ENCODE assay signal across 22 mouse cellular contexts in the genomic region with DNA sequence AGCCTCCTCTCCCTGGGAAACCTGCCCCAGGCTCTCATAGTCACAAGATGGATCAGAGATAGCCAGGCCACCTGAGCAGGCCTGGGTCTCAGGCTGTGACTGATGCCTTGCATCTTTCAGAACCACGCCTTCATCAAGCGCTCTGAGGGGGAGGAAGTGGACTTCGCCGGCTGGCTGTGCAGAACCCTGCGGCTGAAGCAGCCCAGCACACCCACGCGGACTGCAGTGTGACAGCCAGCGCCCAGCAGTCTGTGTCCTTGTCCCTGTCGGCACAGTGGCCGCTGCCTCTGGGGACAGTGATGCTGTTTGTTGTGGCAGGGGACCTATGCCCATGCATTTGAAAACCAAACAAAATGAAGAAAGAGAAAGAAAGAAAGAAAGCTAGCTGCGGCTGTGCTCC. TPM values are rescaled to one million over a fixed set of nuclear protein-coding genes. Genes with fewer than 3 reads are reported as not detected.
DNase-seq lines count a peak whose midpoint lies in the region; ATAC-seq and TF ChIP-seq lines count a peak whose summit lies in the region.
"Had no signal": no experiment of that assay in that cellular context is flagged by ENCODE, and none has a peak within 500 bp of the region (broad histone marks: within the 10 kb centered on the region; RNA-seq: fewer than 3 reads in every experiment).

No protein-coding gene starts in this region.

- no peaks in the 10 kb centered on the region for H3K27me3 ChIP-seq in intestine, postnatal 0 days (replicated peaks; ENCODE audit: control insufficient read depth, insufficient read depth, low read length)
- no peaks in the 10 kb centered on the region for H3K27me3 ChIP-seq in intestine, embryonic 15.5 days (replicated peaks)
- no peaks in the 10 kb centered on the region for H3K27me3 ChIP-seq in liver, embryonic 12.5 days (replicated peaks)
- no peaks in the 10 kb centered on the region for H3K27me3 ChIP-seq in liver, embryonic 11.5 days (replicated peaks; ENCODE audit: control insufficient read depth, insufficient read depth, low read length)
- H3K27me3 ChIP-seq in hindbrain, embryonic 10.5 days (ENCODE audit: insufficient read depth, poor library complexity, severe bottlenecking), result peaks cover 10% of the 10 kb centered on the region
- H3K27me3 ChIP-seq: heart, embryonic 13.5 days had no signal

- H3K36me3 ChIP-seq in intestine, postnatal 0 days (ENCODE audit: control insufficient read depth, insufficient read depth), result peaks cover 56% of the 10 kb centered on the region
- peaks cover 37% of the 10 kb centered on the region for H3K36me3 ChIP-seq in intestine, embryonic 15.5 days
- H3K36me3 ChIP-seq in liver, embryonic 12.5 days, result peaks cover 65% of the 10 kb centered on the region
- H3K36me3 ChIP-seq in liver, embryonic 11.5 days (ENCODE audit: control insufficient read depth, insufficient read depth, low read length), result peaks cover 56% of the 10 kb centered on the region
- H3K36me3 ChIP-seq in hindbrain, embryonic 10.5 days, result peaks cover 64% of the 10 kb centered on the region

- H3K4me1 ChIP-seq in intestine, postnatal 0 days (replicated peaks; ENCODE audit: control insufficient read depth, insufficient read depth, low read length), result no peaks in the 10 kb centered on the region
- peaks cover 10% of the 10 kb centered on the region for H3K4me1 ChIP-seq in intestine, embryonic 15.5 days (replicated peaks)
- peaks cover 42% of the 10 kb centered on the region for H3K4me1 ChIP-seq in liver, embryonic 12.5 days
- H3K4me1 ChIP-seq in liver, embryonic 11.5 days (replicated peaks; ENCODE audit: control insufficient read depth, insufficient read depth, low read length), result peaks cover 14% of the 10 kb centered on the region
- H3K4me1 ChIP-seq in hindbrain, embryonic 10.5 days (replicated peaks), result peaks cover 11% of the 10 kb centered on the region
- H3K4me1 ChIP-seq: forebrain, embryonic 13.5 days had no signal

- no peaks in the 10 kb centered on the region for H3K9me3 ChIP-seq in intestine, postnatal 0 days (ENCODE audit: control insufficient read depth)
- no peaks in the 10 kb centered on the region for H3K9me3 ChIP-seq in intestine, embryonic 15.5 days
- no peaks in the 10 kb centered on the region for H3K9me3 ChIP-seq in liver, embryonic 12.5 days (replicated peaks)
- no peaks in the 10 kb centered on the region for H3K9me3 ChIP-seq in liver, embryonic 11.5 days (ENCODE audit: control insufficient read depth, low read length)
- no peaks in the 10 kb centered on the region for H3K9me3 ChIP-seq in hindbrain, embryonic 10.5 days
- H3K9me3 ChIP-seq: embryonic facial prominence, embryonic 13.5 days; forebrain, embryonic 13.5 days; heart, embryonic 13.5 days; hindbrain, embryonic 12.5 days had no signal

- WGBS in intestine, postnatal 0 days, result 72% methylated on average over 11 of the region's 11 CpGs
- WGBS in intestine, embryonic 15.5 days, result 78% methylated on average over 11 of the region's 11 CpGs
- WGBS in liver, embryonic 12.5 days (ENCODE audit: insufficient replicate concordance), result 72% methylated on average over 11 of the region's 11 CpGs
- WGBS in liver, embryonic 11.5 days, result 82% methylated on average over 11 of the region's 11 CpGs
- 87% methylated on average over 11 of the region's 11 CpGs for WGBS in hindbrain, embryonic 10.5 days

- no peak overlapping the region for H3K4me2 ChIP-seq in intestine, postnatal 0 days (replicated peaks; ENCODE audit: low read depth)
- H3K4me2 ChIP-seq in intestine, embryonic 15.5 days (replicated peaks), result no peak overlapping the region
- no peak overlapping the region for H3K4me2 ChIP-seq in liver, embryonic 12.5 days
- H3K4me2 ChIP-seq in liver, embryonic 11.5 days, result no peak overlapping the region
- H3K4me2 ChIP-seq: embryonic facial prominence, embryonic 13.5 days; forebrain, embryonic 13.5 days; heart, embryonic 13.5 days; hindbrain, embryonic 12.5 days had no signal

- H3K4me3 ChIP-seq in intestine, postnatal 0 days (ENCODE audit: low read depth, low read length), result no peak overlapping the region
- H3K4me3 ChIP-seq in intestine, embryonic 15.5 days (replicated peaks), result no peak overlapping the region
- H3K4me3 ChIP-seq in liver, embryonic 12.5 days, result no peak overlapping the region
- H3K4me3 ChIP-seq in liver, embryonic 11.5 days (ENCODE audit: low read depth, low read length), result no peak overlapping the region
- H3K4me3 ChIP-seq in hindbrain, embryonic 10.5 days, result no peak overlapping the region
- H3K4me3 ChIP-seq: embryonic facial prominence, embryonic 13.5 days; forebrain, embryonic 13.5 days; heart, embryonic 13.5 days; hindbrain, embryonic 12.5 days had no signal

- peak overlapping the region; percentile 15; the same call in 1 of the 2 replicates for H3K27ac ChIP-seq in intestine, postnatal 0 days (ENCODE audit: low read depth, low read length)
- H3K27ac ChIP-seq in intestine, embryonic 15.5 days, result no peak overlapping the region
- H3K27ac ChIP-seq in liver, embryonic 12.5 days, result peak overlapping the region; percentile 16; the same call in 1 of the 2 replicates
- no peak overlapping the region for H3K27ac ChIP-seq in liver, embryonic 11.5 days (ENCODE audit: low read depth, low read length)
- no peak overlapping the region for H3K27ac ChIP-seq in hindbrain, embryonic 10.5 days
- H3K27ac ChIP-seq: embryonic facial prominence, embryonic 13.5 days; forebrain, embryonic 13.5 days; heart, embryonic 13.5 days; hindbrain, embryonic 12.5 days had no signal

- ATAC-seq in intestine, postnatal 0 days, result no peak
- ATAC-seq in intestine, embryonic 15.5 days, result no peak
- no peak for ATAC-seq in liver, embryonic 12.5 days
- no peak for ATAC-seq in liver, embryonic 11.5 days (replicated peaks; ENCODE audit: low FRiP score)
- ATAC-seq: forebrain, embryonic 13.5 days; forebrain, postnatal 0 days; hindbrain, embryonic 16.5 days; inflammation-experienced regulatory T-cells, adult 6 months had no signal

- no peak overlapping the region for H3K9ac ChIP-seq in intestine, postnatal 0 days (ENCODE audit: low read depth, low read length)
- H3K9ac ChIP-seq in intestine, embryonic 15.5 days, result no peak overlapping the region
- H3K9ac ChIP-seq in liver, embryonic 12.5 days, result no peak overlapping the region
- no peak overlapping the region for H3K9ac ChIP-seq in liver, embryonic 11.5 days (ENCODE audit: low read depth, low read length)
- H3K9ac ChIP-seq: embryonic facial prominence, embryonic 13.5 days; forebrain, embryonic 13.5 days; forebrain, postnatal 0 days; heart, embryonic 13.5 days; hindbrain, embryonic 12.5 days had no signal

- peak; percentile 73 for DNase-seq in adrenal gland, adult 2 months
- no peak for DNase-seq in adrenal gland, postnatal 4 days (ENCODE audit: low spot score in 2 of 2)
- DNase-seq in liver, embryonic 11.5 days (ENCODE audit: low spot score), result no peak
- peak; percentile 60 to 69 for DNase-seq in adrenal gland, postnatal 36 days
- DNase-seq in hindbrain, embryonic 10.5 days (ENCODE audit: low spot score), result no peak
- DNase-seq: cerebellum, adult 18-20 months; cerebellum, adult 9-11 months; cerebellum, postnatal 36 days; forebrain, postnatal 0 days; gastrocnemius, postnatal 36 days; heart, adult 11 months; heart, postnatal 36 days had no signal

- no peak for TF ChIP-seq CTCF in intestine, postnatal 0 days (IDR thresholded peaks at IDR 0.05; ENCODE audit: low read depth)

RNA-seq across cellular contexts. Expression of a gene that starts 11.5 kb away (rescaled TPM):
- 10 to 100 TPM; 62.9 to 80.9 TPM for total RNA-seq in adrenal gland, adult 2 months (2021)
- polyA plus RNA-seq in adrenal gland, adult 2 months (2012; rRNA removed), result 150 and 158 TPM in 2 replicates
- total RNA-seq in adrenal gland, postnatal 4 days (2021), result 10 to 100 TPM; 71.8 to 76.6 TPM
- polyA plus RNA-seq in intestine, postnatal 0 days (2015; fragmentation: Nextera tagmentation; extraction: Ambion mirVana), result 54.1 and 67.6 TPM in 2 replicates
- polyA plus RNA-seq in intestine, embryonic 15.5 days (2015; fragmentation: Nextera tagmentation; extraction: Ambion mirVana), result 52.5 and 53.0 TPM in 2 replicates
- polyA plus RNA-seq in liver, embryonic 12.5 days (2016; fragmentation: Nextera tagmentation; extraction: Ambion mirVana), result 74.0 and 76.0 TPM in 2 replicates
- polyA plus RNA-seq in liver, embryonic 11.5 days (2014; fragmentation: Nextera tagmentation; extraction: Ambion mirVana), result 31.6 and 34.2 TPM in 2 replicates
- total RNA-seq in adrenal gland, postnatal 36 days (2021), result 10 to 100 TPM; 69.9 to 84.0 TPM
- polyA plus RNA-seq in hindbrain, embryonic 10.5 days (2016; fragmentation: Nextera tagmentation; extraction: Ambion mirVana), result 9.4 and 12.4 TPM in 2 replicates

RNA-seq across cellular contexts. Expression of a gene that starts 17.8 kb away (rescaled TPM):
- 100 to 1,000 TPM; 157 to 185 TPM for total RNA-seq in adrenal gland, adult 2 months (2021)
- polyA plus RNA-seq in adrenal gland, adult 2 months (2012; rRNA removed), result 787 and 873 TPM in 2 replicates
- 100 to 1,000 TPM; 149 to 157 TPM for total RNA-seq in adrenal gland, postnatal 4 days (2021)
- polyA plus RNA-seq in intestine, postnatal 0 days (2015; fragmentation: Nextera tagmentation; extraction: Ambion mirVana), result 258 and 259 TPM in 2 replicates
- 190 and 208 TPM in 2 replicates for polyA plus RNA-seq in intestine, embryonic 15.5 days (2015; fragmentation: Nextera tagmentation; extraction: Ambion mirVana)
- 167 and 168 TPM in 2 replicates for polyA plus RNA-seq in liver, embryonic 12.5 days (2016; fragmentation: Nextera tagmentation; extraction: Ambion mirVana)
- 201 and 207 TPM in 2 replicates for polyA plus RNA-seq in liver, embryonic 11.5 days (2014; fragmentation: Nextera tagmentation; extraction: Ambion mirVana)
- total RNA-seq in adrenal gland, postnatal 36 days (2021), result 100 to 1,000 TPM; 178 to 186 TPM
- polyA plus RNA-seq in hindbrain, embryonic 10.5 days (2016; fragmentation: Nextera tagmentation; extraction: Ambion mirVana), result 218 and 261 TPM in 2 replicates

RNA-seq across cellular contexts. Expression of a gene that starts 24.8 kb away (rescaled TPM):
- under 1 TPM; 0.59 to 0.86 TPM for total RNA-seq in adrenal gland, adult 2 months (2021)
- polyA plus RNA-seq in adrenal gland, adult 2 months (2012; rRNA removed), result 0.39 and 0.89 TPM in 2 replicates
- total RNA-seq in adrenal gland, postnatal 4 days (2021), result 10 to 100 TPM in 1 of 2 experiments, 1 to 10 TPM in 1; 2.3 to 16.6 TPM
- polyA plus RNA-seq in intestine, postnatal 0 days (2015; fragmentation: Nextera tagmentation; extraction: Ambion mirVana), result 385 and 396 TPM in 2 replicates
- 48.2 and 57.8 TPM in 2 replicates for polyA plus RNA-seq in intestine, embryonic 15.5 days (2015; fragmentation: Nextera tagmentation; extraction: Ambion mirVana)
- 17.3 and 17.8 TPM in 2 replicates for polyA plus RNA-seq in liver, embryonic 12.5 days (2016; fragmentation: Nextera tagmentation; extraction: Ambion mirVana)
- polyA plus RNA-seq in liver, embryonic 11.5 days (2014; fragmentation: Nextera tagmentation; extraction: Ambion mirVana), result 17.3 and 17.6 TPM in 2 replicates
- 1 to 10 TPM in 1 of 2 experiments, under 1 TPM in 1; 0.36 to 2.1 TPM for total RNA-seq in adrenal gland, postnatal 36 days (2021)
- 0.29 and 0.30 TPM in 2 replicates for polyA plus RNA-seq in hindbrain, embryonic 10.5 days (2016; fragmentation: Nextera tagmentation; extraction: Ambion mirVana)
- total RNA-seq: MEL had no signal
- polyA plus RNA-seq: inflammation-experienced regulatory T-cells, adult 6 months had no signal

RNA-seq across cellular contexts. Expression of a gene that starts 44.2 kb away (rescaled TPM):
- total RNA-seq in adrenal gland, adult 2 months (2021), result 10 to 100 TPM; 27.3 to 29.8 TPM
- polyA plus RNA-seq in adrenal gland, adult 2 months (2012; rRNA removed), result 41.4 and 48.6 TPM in 2 replicates
- total RNA-seq in adrenal gland, postnatal 4 days (2021), result 10 to 100 TPM; 34.0 to 34.4 TPM
- 32.8 and 36.5 TPM in 2 replicates for polyA plus RNA-seq in intestine, postnatal 0 days (2015; fragmentation: Nextera tagmentation; extraction: Ambion mirVana)
- polyA plus RNA-seq in intestine, embryonic 15.5 days (2015; fragmentation: Nextera tagmentation; extraction: Ambion mirVana), result 47.2 and 58.4 TPM in 2 replicates
- 28.9 and 29.7 TPM in 2 replicates for polyA plus RNA-seq in liver, embryonic 12.5 days (2016; fragmentation: Nextera tagmentation; extraction: Ambion mirVana)
- polyA plus RNA-seq in liver, embryonic 11.5 days (2014; fragmentation: Nextera tagmentation; extraction: Ambion mirVana), result 41.2 and 50.9 TPM in 2 replicates
- total RNA-seq in adrenal gland, postnatal 36 days (2021), result 10 to 100 TPM; 26.7 to 28.2 TPM
- polyA plus RNA-seq in hindbrain, embryonic 10.5 days (2016; fragmentation: Nextera tagmentation; extraction: Ambion mirVana), result 64.1 and 72.2 TPM in 2 replicates

RNA-seq across cellular contexts. Expression of a gene that starts 52.9 kb away (rescaled TPM):
- 1,000 to 10,000 TPM; 1,393 to 1,508 TPM for total RNA-seq in adrenal gland, adult 2 months (2021)
- 1,342 and 1,424 TPM in 2 replicates for polyA plus RNA-seq in adrenal gland, adult 2 months (2012; rRNA removed)
- total RNA-seq in adrenal gland, postnatal 4 days (2021), result 1,000 to 10,000 TPM; 1,728 to 1,734 TPM
- polyA plus RNA-seq in intestine, postnatal 0 days (2015; fragmentation: Nextera tagmentation; extraction: Ambion mirVana), result 286 and 316 TPM in 2 replicates
- 515 and 540 TPM in 2 replicates for polyA plus RNA-seq in intestine, embryonic 15.5 days (2015; fragmentation: Nextera tagmentation; extraction: Ambion mirVana)
- polyA plus RNA-seq in liver, embryonic 12.5 days (2016; fragmentation: Nextera tagmentation; extraction: Ambion mirVana), result 440 and 450 TPM in 2 replicates
- polyA plus RNA-seq in liver, embryonic 11.5 days (2014; fragmentation: Nextera tagmentation; extraction: Ambion mirVana), result 626 and 647 TPM in 2 replicates
- 1,000 to 10,000 TPM; 1,540 to 1,602 TPM for total RNA-seq in adrenal gland, postnatal 36 days (2021)
- polyA plus RNA-seq in hindbrain, embryonic 10.5 days (2016; fragmentation: Nextera tagmentation; extraction: Ambion mirVana), result 495 and 570 TPM in 2 replicates

Comparison
In these comparisons a context has a peak if more than half of its experiments do, and no peak if none do; other contexts are left out.
1. DNase-seq: peak in adrenal gland, adult 2 months (single experiment) and adrenal gland, postnatal 36 days (2 of 2); none in adrenal gland, postnatal 4 days (0 of 2), liver, embryonic 11.5 days (single experiment) and hindbrain, embryonic 10.5 days (single experiment).
2. H3K27ac ChIP-seq: peak in intestine, postnatal 0 days (single experiment) and liver, embryonic 12.5 days (single experiment); none in intestine, embryonic 15.5 days (single experiment), liver, embryonic 11.5 days (single experiment) and hindbrain, embryonic 10.5 days (single experiment).